Mouse (Mus musculus) heart, adult 2 months (tissue): ENCODE measurements around the gene Lrrc63. TPM values are rescaled to one million over a fixed set of nuclear protein-coding genes. Genes with fewer than 3 reads are reported as not detected.

ENCODE experiments used
- DNase-seq, 2 experiments: peaks; one replicate each; pipeline ENCODE4 v3.0.0; 2021
- H3K27ac ChIP-seq: fragments of 200-600 bp; 2 replicates; pipeline ENCODE4 v1.8.1; 2022
- H3K27me3 ChIP-seq: fragments of 200-500 bp; 2 replicates; pipeline ENCODE4 v1.6.1; 2012; ENCODE audit warnings: mild to moderate bottlenecking, low read length, inconsistent platforms, mixed read lengths; ENCODE audit not compliant: control insufficient read depth, insufficient read depth
- H3K36me3 ChIP-seq: fragments of 200-500 bp; 2 replicates; pipeline ENCODE4 v1.6.1; 2012; ENCODE audit warnings: low read length, inconsistent platforms; ENCODE audit not compliant: control insufficient read depth, insufficient read depth
- H3K4me1 ChIP-seq: fragments of 200-500 bp; 2 replicates; pipeline ENCODE4 v1.6.1; 2011; ENCODE audit warnings: low read length; ENCODE audit not compliant: control insufficient read depth, insufficient read depth
- H3K4me3 ChIP-seq: fragments of 200-600 bp; 2 replicates; pipeline ENCODE4 v1.8.1; 2022
- H3K79me2 ChIP-seq: fragments of 200-500 bp; replicated peaks from 2 replicates; pipeline ENCODE4 v1.6.1; 2012; ENCODE audit warnings: mild to moderate bottlenecking, inconsistent platforms, low read length, moderate library complexity, mixed read lengths; ENCODE audit not compliant: control insufficient read depth, insufficient read depth
- H3K9ac ChIP-seq: fragments of 200-500 bp; 2 replicates; pipeline ENCODE4 v1.6.1; 2012; ENCODE audit warnings: low read depth, mild to moderate bottlenecking, control low read depth, inconsistent platforms, low read length, mixed read lengths
- CTCF ChIP-seq: fragments of 200-600 bp; IDR thresholded peaks from 2 replicates; pipeline ENCODE4 v1.8.1; 2022; ENCODE audit warnings: antibody characterized with exemption, mild to moderate bottlenecking, moderate library complexity
- EP300 ChIP-seq: fragments of 200-500 bp; IDR thresholded peaks from 2 replicates; pipeline ENCODE4 v1.6.1; 2011; ENCODE audit warnings: low read depth, low read length, control low read depth; ENCODE audit not compliant: insufficient read depth
- POLR2A ChIP-seq: fragments of 200-500 bp; IDR thresholded peaks from 2 replicates; pipeline ENCODE4 v1.6.1; 2011; ENCODE audit warnings: mild to moderate bottlenecking, low read depth, low read length, control low read depth; ENCODE audit not compliant: insufficient read depth
- WGBS: fragments of 180-500 bp; shearing (Covaris S2); methylation state at CpG from one replicate; pipeline ENCODE4 v1.1.7; 2018; 5-methylcytosine and 5-hydroxymethylcytosine counted together
- intact Hi-C: fragments of 180-260 bp; cut with DNase I; formaldehyde crosslinking; loops from one replicate; pipeline ENCODE4 v1.15.1; 2025
- polyA plus RNA-seq: library from polyadenylated mRNA; depleted of rRNA; stranded (reverse); fragments of >200 nt; gene quantifications from 2 replicates; pipeline ENCODE4 v1.2.3, GENCODE M21; 2012
- total RNA-seq, 2 experiments: library from RNA; stranded (reverse); gene quantifications; 2 replicates each; pipeline ENCODE4 v1.2.3; 2021

The Lrrc63 gene
- total and polyA plus RNA-seq, 3 experiments, result 0.04 TPM; not detected in 2

DNA sequence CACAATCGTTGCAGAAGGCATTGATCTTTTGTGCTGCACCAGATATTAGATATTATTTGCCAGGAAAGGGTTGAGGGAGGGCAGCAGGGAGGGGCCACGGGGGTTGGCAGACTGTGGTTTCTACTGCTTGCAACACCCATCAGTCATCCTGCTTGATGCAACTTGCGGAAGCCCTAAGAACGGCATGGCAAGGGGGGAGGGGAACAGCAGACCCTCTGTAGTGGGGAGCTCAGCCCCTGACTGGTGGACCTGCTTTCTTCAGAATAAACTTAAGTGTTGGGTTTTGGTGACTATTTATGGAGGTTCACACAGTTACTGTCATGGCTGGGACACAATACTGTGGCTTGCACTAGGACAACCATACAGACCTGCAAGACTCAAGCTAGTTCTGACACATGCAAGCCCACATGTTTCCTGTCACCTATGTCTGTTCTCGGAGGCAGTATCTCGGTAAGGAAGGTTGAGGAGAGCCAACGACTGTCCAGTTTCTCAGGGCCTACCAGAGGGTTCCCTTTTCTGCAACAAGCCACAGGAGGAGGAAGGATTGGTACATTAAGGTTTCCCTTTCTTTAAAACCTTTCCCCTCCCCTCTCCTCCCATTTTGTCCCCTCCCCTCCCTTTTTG is 61.2 kb downstream of the Lrrc63 start:
- H3K27me3 ChIP-seq, result no peaks in the 10 kb centered on the region
- no peaks in the 10 kb centered on the region for H3K79me2 ChIP-seq
- no peaks in the 10 kb centered on the region for H3K36me3 ChIP-seq
- no peak overlapping the region for H3K9ac ChIP-seq
- peak in 1 of 2 experiments; percentile 35 for DNase-seq
- no peak for TF ChIP-seq EP300
- H3K4me3 ChIP-seq, result no peak overlapping the region
- intact Hi-C loops, result no loop called here
- no peaks in the 10 kb centered on the region for H3K4me1 ChIP-seq
- WGBS, result 63% methylated on average over 7 of the region's 7 CpGs
- H3K27ac ChIP-seq, result no peak overlapping the region

DNA sequence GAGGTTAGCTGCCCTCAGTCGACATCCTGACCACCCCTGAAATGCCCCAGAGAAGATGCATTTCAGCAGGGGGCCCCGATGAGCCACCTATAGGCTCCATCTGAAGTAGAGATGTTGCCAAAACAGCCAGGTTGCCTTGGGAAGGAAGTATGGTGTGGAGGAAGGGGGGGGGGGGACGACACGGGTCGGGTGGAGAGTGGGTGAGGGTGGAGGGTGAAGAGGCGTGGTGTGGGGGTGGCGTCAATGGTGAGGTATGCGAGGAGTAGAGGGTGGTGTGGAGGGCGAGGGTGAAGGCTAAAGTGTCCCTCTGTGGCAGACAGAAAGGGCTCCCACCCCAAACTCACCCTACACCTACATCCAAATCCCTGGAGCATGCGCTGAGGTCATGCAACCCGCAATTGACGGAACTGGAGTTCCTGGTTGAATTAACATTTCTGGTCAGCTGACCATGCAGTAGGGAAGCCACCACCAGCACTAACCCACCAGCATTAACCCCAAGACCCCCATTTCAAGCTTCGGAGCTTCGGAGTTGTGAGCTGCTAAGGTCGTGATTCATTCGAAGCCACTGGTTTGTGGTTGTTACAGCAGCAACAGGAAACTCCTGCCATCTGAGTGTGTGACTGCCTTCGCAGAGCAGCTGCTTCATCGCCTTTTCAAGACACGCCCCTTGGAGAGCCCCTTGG is 62.1 kb downstream of the Lrrc63 start:
- H3K9ac ChIP-seq, result no peak overlapping the region
- H3K36me3 ChIP-seq, result no peaks in the 10 kb centered on the region
- intact Hi-C loops, result no loop called here
- no peak overlapping the region for H3K27ac ChIP-seq
- H3K4me1 ChIP-seq, result no peaks in the 10 kb centered on the region
- no peaks in the 10 kb centered on the region for H3K27me3 ChIP-seq
- peak in 1 of 2 experiments; percentile 26 for DNase-seq
- H3K79me2 ChIP-seq, result no peaks in the 10 kb centered on the region
- TF ChIP-seq EP300, result no peak
- TF ChIP-seq POLR2A, result no peak
- TF ChIP-seq CTCF, result no peak
- no peak overlapping the region for H3K4me3 ChIP-seq
- 72% methylated on average over 19 of the region's 19 CpGs for WGBS

DNA sequence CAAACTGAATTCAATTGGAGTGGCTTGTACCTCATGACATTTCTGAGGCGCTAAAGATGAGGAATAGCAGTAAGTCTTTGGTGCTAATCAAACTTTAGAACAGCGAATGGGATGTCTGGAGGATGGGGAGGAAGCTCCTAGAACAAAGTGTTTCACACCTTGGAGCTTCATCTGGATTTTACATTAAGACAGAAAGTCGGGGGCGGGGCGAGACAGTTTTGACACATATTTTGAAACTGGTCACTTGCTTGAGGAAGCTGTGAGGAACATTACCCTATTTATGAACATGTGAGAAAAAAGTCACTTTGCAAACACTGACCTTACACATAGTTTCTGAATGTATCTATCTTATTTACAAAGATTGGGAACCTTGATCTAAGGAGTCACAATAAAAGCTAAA is 65.5 kb downstream of the Lrrc63 start:
- TF ChIP-seq EP300, result no peak
- Histone ChIP-seq H3K79me2 (no peaks in the 10 kb centered on the region), H3K27me3 (no peaks in the 10 kb centered on the region), H3K4me3 (no peak overlapping the region), H3K36me3 (no peaks in the 10 kb centered on the region), H3K9ac (no peak overlapping the region), H3K4me1 (peaks cover 2% of the 10 kb centered on the region), H3K27ac (no peak overlapping the region)
- WGBS, result 83% methylated on average over 5 of the region's 5 CpGs
- no peak for DNase-seq
- intact Hi-C loops, result no loop called here

DNA sequence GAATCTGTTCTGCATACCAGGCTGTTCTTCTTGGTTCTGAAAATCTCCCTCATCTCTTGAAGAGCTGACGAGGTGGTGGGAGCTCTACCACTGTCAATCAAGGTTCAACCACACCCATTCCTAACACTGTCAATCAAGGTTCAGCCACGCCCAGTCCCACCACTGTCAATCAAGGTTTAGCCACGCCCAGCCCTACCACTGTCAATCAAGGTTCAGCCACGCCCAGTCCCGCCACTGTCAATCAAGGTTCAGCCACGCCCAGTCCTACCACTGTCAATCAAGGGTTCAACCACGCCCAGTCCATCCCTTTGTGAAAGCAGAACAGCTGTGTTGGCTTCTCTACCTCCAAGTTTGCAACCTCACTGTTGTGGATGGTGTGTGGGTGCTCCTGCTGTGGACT is 66.2 kb downstream of the Lrrc63 start:
- 80% methylated on average over 7 of the region's 7 CpGs for WGBS
- no peaks in the 10 kb centered on the region for H3K79me2 ChIP-seq
- H3K36me3 ChIP-seq, result no peaks in the 10 kb centered on the region
- no peak for DNase-seq
- H3K4me1 ChIP-seq, result peaks cover 2% of the 10 kb centered on the region
- intact Hi-C loops, result loop anchor here (5.0 kb wide), 2 partner anchors 133 to 658 kb away; no protein-coding TSS in a partner anchor
- H3K27ac ChIP-seq, result no peak overlapping the region
- H3K4me3 ChIP-seq, result no peak overlapping the region
- no peaks in the 10 kb centered on the region for H3K27me3 ChIP-seq
- no peak for TF ChIP-seq POLR2A
- TF ChIP-seq CTCF, result no peak
- no peak for TF ChIP-seq EP300
- no peak overlapping the region for H3K9ac ChIP-seq

DNA sequence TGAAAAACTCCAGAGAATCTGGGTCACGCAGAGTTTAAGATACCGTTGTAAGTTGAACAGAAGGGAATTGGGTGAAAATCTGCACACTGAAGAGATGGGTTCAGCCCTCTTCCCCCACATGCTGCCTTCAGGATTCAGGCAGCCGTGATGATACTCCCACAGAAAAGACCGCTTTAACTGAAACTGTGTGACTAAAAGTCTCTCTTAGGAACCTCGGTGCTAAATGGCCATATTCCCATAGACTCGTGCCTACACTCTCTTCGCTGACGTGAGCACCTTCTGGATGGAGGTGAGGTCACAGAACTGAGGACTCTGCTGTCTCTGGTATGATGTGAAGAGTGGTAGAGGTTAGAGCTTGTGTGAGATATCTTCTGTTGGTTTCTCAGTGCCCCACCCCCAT is 66.7 kb downstream of the Lrrc63 start:
- WGBS, result 91% methylated on average over 8 of the region's 8 CpGs
- no peak for TF ChIP-seq POLR2A
- no peak for TF ChIP-seq CTCF
- TF ChIP-seq EP300, result no peak
- peaks cover 2% of the 10 kb centered on the region for H3K4me1 ChIP-seq
- no peak overlapping the region for H3K27ac ChIP-seq
- H3K36me3 ChIP-seq, result no peaks in the 10 kb centered on the region
- intact Hi-C loops, result loop anchor here (5.0 kb wide), 2 partner anchors 133 to 658 kb away; no protein-coding TSS in a partner anchor
- no peaks in the 10 kb centered on the region for H3K79me2 ChIP-seq
- no peak overlapping the region for H3K4me3 ChIP-seq
- H3K27me3 ChIP-seq, result no peaks in the 10 kb centered on the region
- H3K9ac ChIP-seq, result no peak overlapping the region
- DNase-seq, result no peak

DNA sequence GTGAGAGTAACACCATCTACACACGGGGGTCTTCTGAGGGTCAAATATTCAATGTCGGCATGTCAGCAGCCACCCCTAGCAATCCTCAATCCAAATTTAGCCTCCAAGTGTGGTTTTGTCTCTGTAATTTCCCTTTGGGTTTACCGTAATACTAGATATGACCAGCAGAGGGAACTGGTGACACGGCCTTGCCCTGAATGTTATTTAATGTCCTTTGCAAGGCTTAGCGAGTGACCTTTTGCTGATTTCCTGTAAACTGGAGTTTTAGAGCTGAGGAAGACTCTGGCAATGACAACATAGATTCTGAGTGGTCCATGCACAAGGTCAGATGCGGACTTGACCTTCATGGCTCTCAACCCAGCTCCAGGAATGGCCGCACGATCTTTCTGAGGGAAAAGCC is 70.1 kb downstream of the Lrrc63 start:
- TF ChIP-seq CTCF, result peak; percentile 91
- TF ChIP-seq EP300, result no peak
- no peak for TF ChIP-seq POLR2A
- DNase-seq, result peak in 1 of 2 experiments; percentile 18
- Histone ChIP-seq H3K9ac (no peak overlapping the region), H3K4me1 (peaks cover 2% of the 10 kb centered on the region), H3K4me3 (no peak overlapping the region), H3K27ac (no peak overlapping the region), H3K27me3 (no peaks in the 10 kb centered on the region), H3K36me3 (no peaks in the 10 kb centered on the region), H3K79me2 (no peaks in the 10 kb centered on the region)
- intact Hi-C loops, result loop anchor here (5.0 kb wide), 2 partner anchors 137 to 662 kb away; no protein-coding TSS in a partner anchor
- 31% methylated on average over 8 of the region's 8 CpGs for WGBS
